In the genomic region with DNA sequence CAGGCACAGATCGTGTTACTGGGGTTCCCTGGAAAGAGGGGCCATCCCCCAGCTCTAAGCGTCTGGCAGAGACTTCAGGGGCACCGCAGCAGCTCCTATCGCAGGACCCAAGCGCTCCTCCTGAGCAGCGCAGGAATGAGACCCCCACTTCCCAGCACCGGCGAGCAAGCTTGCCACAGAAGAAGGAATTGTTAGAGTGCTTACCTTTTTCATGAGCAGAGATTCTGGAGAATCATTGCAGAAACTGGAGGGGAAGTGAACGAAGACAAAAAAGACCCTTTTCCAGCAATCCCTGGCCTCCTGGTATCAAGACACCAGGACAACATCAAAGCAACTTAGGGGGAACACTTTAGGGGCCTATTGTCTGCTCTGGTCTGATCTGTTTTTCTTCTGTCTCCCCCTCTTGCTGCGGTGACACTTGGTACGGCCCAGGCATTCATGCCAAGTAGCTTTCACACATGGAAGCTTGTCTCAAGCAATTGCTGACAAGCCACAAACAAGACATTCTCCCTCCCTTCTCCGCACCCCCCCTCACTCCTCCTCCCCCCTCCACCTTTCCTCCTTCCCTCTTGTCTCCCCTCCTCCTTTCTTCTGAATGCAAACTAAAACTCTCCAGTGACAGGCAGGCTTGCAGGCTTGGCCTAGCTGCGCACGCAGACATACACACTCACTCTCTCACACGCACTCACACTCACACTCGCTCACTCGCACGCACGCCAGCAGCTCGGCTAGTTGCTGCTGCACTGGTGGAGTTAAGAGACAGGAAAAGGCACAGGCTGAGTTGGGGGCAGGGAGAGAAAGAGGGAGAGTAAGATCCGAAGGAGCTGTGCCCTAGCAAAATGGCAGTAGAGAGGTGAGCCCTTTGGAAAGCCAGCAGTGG, we compare ENCODE assay signal across 7 mouse cellular contexts. TPM values are rescaled to one million over a fixed set of nuclear protein-coding genes. Genes with fewer than 3 reads are reported as not detected.
A peak's percentile ranks its signal among the peaks of the same experiment; 100 is the strongest.
DNase-seq lines count a peak whose midpoint lies in the region; ATAC-seq and TF ChIP-seq lines count a peak whose summit lies in the region.

A gene (minus strand): TSS at position 365 of the 880 bp plus-strand sequence.

- peak within 1 kb of the TSS; percentile 86 for H3K4me3 ChIP-seq in embryonic facial prominence, embryonic 10.5 days
- H3K4me3 ChIP-seq in limb, embryonic 10.5 days, result peak within 1 kb of the TSS; percentile 76
- H3K4me3 ChIP-seq in midbrain, embryonic 12.5 days, result peak within 1 kb of the TSS; percentile 83
- peak within 1 kb of the TSS; percentile 76 for H3K4me3 ChIP-seq in small intestine, adult 2 months (ENCODE audit: low read depth, low read length)

- WGBS in embryonic facial prominence, embryonic 10.5 days, result under 1% methylated on average over 21 of the region's 21 CpGs
- WGBS in limb, embryonic 10.5 days, result under 1% methylated on average over 21 of the region's 21 CpGs
- under 1% methylated on average over 21 of the region's 21 CpGs for WGBS in midbrain, embryonic 12.5 days
- WGBS in small intestine, adult 2 months, result 1% methylated on average over 21 of the region's 21 CpGs

- H3K4me1 ChIP-seq in embryonic facial prominence, embryonic 10.5 days, result peaks cover 41% of the 10 kb centered on the region
- H3K4me1 ChIP-seq in limb, embryonic 10.5 days, result peaks cover 36% of the 10 kb centered on the region
- H3K4me1 ChIP-seq in midbrain, embryonic 12.5 days, result peaks cover 39% of the 10 kb centered on the region
- peaks cover 4% of the 10 kb centered on the region for H3K4me1 ChIP-seq in small intestine, adult 2 months (ENCODE audit: control insufficient read depth, insufficient read depth, insufficient read length, low read length)

- H3K9ac ChIP-seq in midbrain, embryonic 12.5 days (replicated peaks), result peak within 1 kb of the TSS; percentile 89

- peak within 1 kb of the TSS; percentile 98 for H3K27ac ChIP-seq in embryonic facial prominence, embryonic 10.5 days (replicated peaks)
- peak within 1 kb of the TSS; percentile 95 for H3K27ac ChIP-seq in limb, embryonic 10.5 days
- H3K27ac ChIP-seq in midbrain, embryonic 12.5 days (replicated peaks), result peak within 1 kb of the TSS; percentile 98
- H3K27ac ChIP-seq in small intestine, adult 2 months (ENCODE audit: insufficient read depth, low read depth, low read length), result peak within 1 kb of the TSS; percentile 50

- TF ChIP-seq CTCF in small intestine, adult 2 months (IDR thresholded peaks at IDR 0.05; ENCODE audit: extremely low read depth, insufficient read length, insufficient replicate concordance, low read depth, low read length), result no peak

- no peak for TF ChIP-seq POLR2A in small intestine, adult 2 months (IDR thresholded peaks at IDR 0.05; ENCODE audit: low read depth, low read length)

- peak; percentile 73 for DNase-seq in adrenal gland, postnatal 25 days
- peak; percentile 91 for DNase-seq in embryonic facial prominence, embryonic 10.5 days (ENCODE audit: low spot score)
- DNase-seq in heart, adult 18-20 months, result peak; percentile 89 to 91
- DNase-seq in kidney, adult 18-20 months, result peak; percentile 85
- DNase-seq in limb, embryonic 10.5 days (ENCODE audit: low spot score), result peak; percentile 87

- H3K9me3 ChIP-seq in embryonic facial prominence, embryonic 10.5 days, result peaks cover 4% of the 10 kb centered on the region; the same call in 1 of the 2 replicates
- no peaks in the 10 kb centered on the region; the same call in 1 of the 2 replicates for H3K9me3 ChIP-seq in limb, embryonic 10.5 days (replicated peaks)
- no peaks in the 10 kb centered on the region for H3K9me3 ChIP-seq in midbrain, embryonic 12.5 days

- peak; percentile 91 for ATAC-seq in midbrain, embryonic 12.5 days (ENCODE audit: low FRiP score, low read depth)

- no peaks in the 10 kb centered on the region for H3K27me3 ChIP-seq in embryonic facial prominence, embryonic 10.5 days (replicated peaks; ENCODE audit: low read depth, poor library complexity, severe bottlenecking)
- no peaks in the 10 kb centered on the region for H3K27me3 ChIP-seq in limb, embryonic 10.5 days (ENCODE audit: low read depth, poor library complexity, severe bottlenecking)
- H3K27me3 ChIP-seq in midbrain, embryonic 12.5 days, result no peaks in the 10 kb centered on the region
- H3K27me3 ChIP-seq in small intestine, adult 2 months (ENCODE audit: control insufficient read depth, insufficient read depth, low read length), result no peaks in the 10 kb centered on the region

- H3K4me2 ChIP-seq in midbrain, embryonic 12.5 days (replicated peaks), result peak within 1 kb of the TSS; percentile 81

- H3K36me3 ChIP-seq in embryonic facial prominence, embryonic 10.5 days (replicated peaks), result no peaks in the 10 kb centered on the region
- no peaks in the 10 kb centered on the region for H3K36me3 ChIP-seq in limb, embryonic 10.5 days
- no peaks in the 10 kb centered on the region for H3K36me3 ChIP-seq in midbrain, embryonic 12.5 days
- no peaks in the 10 kb centered on the region for H3K36me3 ChIP-seq in small intestine, adult 2 months (ENCODE audit: control insufficient read depth, insufficient read depth, low read length)

RNA-seq across cellular contexts. Expression of the gene that starts here (rescaled TPM):
- total RNA-seq in adrenal gland, postnatal 25 days (2021), result 18.0 and 25.0 TPM in 2 replicates
- 60.9 and 73.5 TPM in 2 replicates for polyA plus RNA-seq in embryonic facial prominence, embryonic 10.5 days (2016; fragmentation: Nextera tagmentation; extraction: Ambion mirVana)
- total RNA-seq in heart, adult 18-20 months (2021), result 10 to 100 TPM; 14.2 to 17.9 TPM
- polyA plus RNA-seq in limb, embryonic 10.5 days (2016; fragmentation: Nextera tagmentation; extraction: Ambion mirVana), result 63.0 and 74.2 TPM in 2 replicates
- polyA plus RNA-seq in midbrain, embryonic 12.5 days (2016; fragmentation: Nextera tagmentation; extraction: Ambion mirVana), result 79.1 and 91.2 TPM in 2 replicates
- polyA plus RNA-seq in small intestine, adult 2 months (2012; rRNA removed), result 7.0 and 16.5 TPM in 2 replicates

Comparison
In these comparisons a context has a peak if more than half of its experiments do, and no peak if none do; other contexts are left out.
1. Peak in every context shown above with its lines: DNase-seq, ATAC-seq, H3K4me3 ChIP-seq and H3K27ac ChIP-seq.